Mouse (Mus musculus): Measurements from ENCODE around the gene Ykt6. TPM values are rescaled to one million over a fixed set of nuclear protein-coding genes. Genes with fewer than 3 reads are reported as not detected.

The Ykt6 gene
- total and polyA plus RNA-seq, 3 experiments = 79.8 to 117 (median 95.8) TPM

DNA sequence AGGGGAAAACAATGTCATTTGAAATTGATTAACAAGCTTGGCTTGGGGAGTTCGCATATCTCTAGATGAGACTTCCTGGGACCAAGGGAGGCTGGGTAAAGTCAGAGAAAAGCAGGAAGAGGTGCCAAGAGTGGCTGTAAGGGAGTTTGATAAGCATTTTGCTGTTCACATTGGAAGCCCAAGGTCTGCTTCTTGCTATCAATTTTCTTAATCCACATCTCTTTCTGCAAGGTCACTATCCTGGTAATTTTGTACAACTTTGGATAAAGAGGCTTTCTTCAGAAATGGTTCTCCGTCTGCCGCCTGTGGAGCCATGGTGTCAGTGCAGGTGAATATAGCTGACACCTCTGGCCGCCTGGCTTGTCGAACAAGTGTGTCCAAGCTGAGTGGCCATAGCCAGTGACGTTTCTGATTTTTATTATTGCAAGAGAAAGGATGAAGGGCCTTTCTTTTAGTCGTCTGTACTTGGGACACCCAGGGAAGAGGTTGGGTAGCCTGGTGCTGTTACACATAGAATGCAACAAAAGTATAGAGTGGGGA, 458 bp upstream of the Ykt6 start:
- Histone ChIP-seq H3K9ac (ENCODE audit: insufficient read depth, low read depth) (peak overlapping the region; percentile 87), H3K79me2 (replicated peaks; ENCODE audit: control insufficient read depth, extremely low read depth, insufficient read depth, poor library complexity, severe bottlenecking) (peaks cover 34% of the 10 kb centered on the region), H3K27ac (ENCODE audit: insufficient read depth, low read depth) (peak overlapping the region; percentile 53), H3K4me2 (ENCODE audit: insufficient read depth, low read depth, poor library complexity, severe bottlenecking) (peak overlapping the region; percentile 41), H3K4me1 (ENCODE audit: control insufficient read depth in 1 of 2, insufficient read depth in 2 of 2) (peaks cover 11 to 42% of the 10 kb centered on the region in 2 experiments), H3K36me3 (replicated peaks in 1 of 2; ENCODE audit: control insufficient read depth in 1 of 2, insufficient read depth in 1 of 2, low read length in 1 of 2) (peaks cover 13 to 25% of the 10 kb centered on the region in 2 experiments), H3K9me3 (replicated peaks; ENCODE audit: low read length) (no peaks in the 10 kb centered on the region), H3K27me3 (replicated peaks) (no peaks in the 10 kb centered on the region), H3K4me3 (replicated peaks in 1 of 3; ENCODE audit: low read depth in 2 of 3, low read length in 2 of 3, poor library complexity in 1 of 3) (peak overlapping the region; percentile 67 to 82 (median 76))
- TF ChIP-seq ELF1 (IDR thresholded peaks at IDR 0.05; ENCODE audit: low read depth, low read length) = peak; percentile 86
- TF ChIP-seq USF1 (IDR thresholded peaks at IDR 0.05; ENCODE audit: low read depth, low read length) = no peak
- TF ChIP-seq MEF2A (IDR thresholded peaks at IDR 0.05; ENCODE audit: borderline replicate concordance, low read depth, low read length) = peak; percentile 8; the same call in 1 of the 2 replicates
- TF ChIP-seq MAFK (IDR thresholded peaks at IDR 0.05; ENCODE audit: insufficient replicate concordance, low read length) = no peak
- no peak; the same call in 1 of the 2 replicates for TF ChIP-seq IRF4 (IDR thresholded peaks at IDR 0.05; ENCODE audit: low read depth, low read length)
- no peak for TF ChIP-seq ZMIZ1 (IDR thresholded peaks at IDR 0.05; ENCODE audit: low read depth, low read length)
- no peak for TF ChIP-seq NELFE (IDR thresholded peaks at IDR 0.05; ENCODE audit: low read depth, low read length)
- peak in 1 of 2 experiments; percentile 53; a peak in 3 of 4 replicates for TF ChIP-seq CTCF (conservative IDR thresholded peaks at IDR 0.05 in 1 of 2, IDR thresholded peaks at IDR 0.05 in 1 of 2; ENCODE audit: low read depth in 2 of 2, low read length in 2 of 2)
- no peak for TF ChIP-seq GABPA (IDR thresholded peaks at IDR 0.05; ENCODE audit: insufficient replicate concordance, low read depth, low read length)
- no peak for TF ChIP-seq JUND (conservative IDR thresholded peaks at IDR 0.05; ENCODE audit: low read depth, low read length)
- TF ChIP-seq KAT2A (IDR thresholded peaks at IDR 0.05; ENCODE audit: insufficient replicate concordance, low read length) = no peak
- TF ChIP-seq ZC3H11A (IDR thresholded peaks at IDR 0.05; ENCODE audit: low read depth, low read length) = no peak
- TF ChIP-seq RAD21 (IDR thresholded peaks at IDR 0.05; ENCODE audit: low read depth, low read length) = no peak
- no peak for TF ChIP-seq CHD2 (IDR thresholded peaks at IDR 0.05; ENCODE audit: low read length)
- no peak for TF ChIP-seq UBTF (IDR thresholded peaks at IDR 0.05; ENCODE audit: low read depth, low read length)
- no peak for TF ChIP-seq E2F4 (IDR thresholded peaks at IDR 0.05; ENCODE audit: insufficient replicate concordance, low read depth, low read length)
- no peak for TF ChIP-seq TCF12 (IDR thresholded peaks at IDR 0.05; ENCODE audit: low read depth, low read length)
- 0 out of 2 replicates have a peak, but pooled peaks have one; percentile 62 for TF ChIP-seq MAX (IDR thresholded peaks at IDR 0.05; ENCODE audit: low read length)
- TF ChIP-seq TBP (conservative IDR thresholded peaks at IDR 0.05; ENCODE audit: low read depth, low read length) = peak; percentile 67; the same call in 1 of the 2 replicates
- TF ChIP-seq RCOR1 (conservative IDR thresholded peaks at IDR 0.05; ENCODE audit: low read depth, low read length) = no peak
- no peak for TF ChIP-seq SMC3 (IDR thresholded peaks at IDR 0.05; ENCODE audit: low read depth, low read length)
- no peak for TF ChIP-seq PAX5 (IDR thresholded peaks at IDR 0.05; ENCODE audit: low read length)
- no peak for TF ChIP-seq ZNF384 (IDR thresholded peaks at IDR 0.05; ENCODE audit: low read depth, low read length)
- TF ChIP-seq JUN (IDR thresholded peaks at IDR 0.05; ENCODE audit: insufficient read depth, low read depth, low read length) = no peak
- TF ChIP-seq MYC (IDR thresholded peaks at IDR 0.05; ENCODE audit: low read depth, low read length) = no peak
- no peak for TF ChIP-seq ETS1 (conservative IDR thresholded peaks at IDR 0.05; ENCODE audit: low read depth, low read length)
- no peak for TF ChIP-seq POLR2A (IDR thresholded peaks at IDR 0.05; ENCODE audit: low read depth, low read length)
- peak; percentile 72; the same call in 1 of the 2 replicates for TF ChIP-seq MXI1 (IDR thresholded peaks at IDR 0.05; ENCODE audit: low read depth, low read length)
- no peak for TF ChIP-seq ZKSCAN1 (IDR thresholded peaks at IDR 0.05; ENCODE audit: borderline replicate concordance, low read depth, low read length)
- peak; percentile 88; the same call in 1 of the 2 replicates for TF ChIP-seq CHD1 (IDR thresholded peaks at IDR 0.05; ENCODE audit: low read depth, low read length)
- TF ChIP-seq SIN3A (IDR thresholded peaks at IDR 0.05; ENCODE audit: low read length) = 0 out of 2 replicates have a peak, but pooled peaks have one; percentile 63
- TF ChIP-seq USF2 (conservative IDR thresholded peaks at IDR 0.05; ENCODE audit: low read depth, low read length) = no peak
- TF ChIP-seq BHLHE40 (IDR thresholded peaks at IDR 0.05; ENCODE audit: low read depth, low read length) = no peak
- TF ChIP-seq POLR2AphosphoS2 (IDR thresholded peaks at IDR 0.05; ENCODE audit: low read depth, low read length) = no peak
- TF ChIP-seq NRF1 (IDR thresholded peaks at IDR 0.05; ENCODE audit: low read depth, low read length) = no peak
- TF ChIP-seq HCFC1 (IDR thresholded peaks at IDR 0.05; ENCODE audit: low read depth, low read length) = no peak
- TF ChIP-seq MAZ (IDR thresholded peaks at IDR 0.05; ENCODE audit: low read depth, low read length) = peak; percentile 7; the same call in 1 of the 2 replicates
- no peak; the same call in 1 of the 2 replicates for TF ChIP-seq EP300 (IDR thresholded peaks at IDR 0.05; ENCODE audit: low read length)
- dilution Hi-C loops (cut with MboI; ENCODE audit: extremely low pct_ligation_motif_present, extremely low pct_unique_long_range_greater_than_20kb, low sequenced_read_pairs) = no loop called here
- DNase-seq (ENCODE audit: extremely low read depth) = peak; percentile 71
- in situ Hi-C loops (cut with MboI; ENCODE audit: low pct_ligation_motif_present, low pct_unique_long_range_greater_than_20kb, low sequenced_read_pairs) = no loop called here
